Comparison of ENCODE assay signal across 9 mouse cellular contexts in genomic region chr2:38111655-38112351, GRCm38 (mm10).
A peak's percentile ranks its signal among the peaks of the same experiment; 100 is the strongest.
DNase-seq lines count a peak whose midpoint lies in the region; ATAC-seq lines count a peak whose summit lies in the region.
"Had no signal": no experiment of that assay in that cellular context is flagged by ENCODE, and none has a peak within 500 bp of the region (broad histone marks: within the 10 kb centered on the region; RNA-seq: fewer than 3 reads in every experiment).

No protein-coding gene starts in this region.

- WGBS in midbrain, embryonic 10.5 days, result 78% methylated on average over 5 of the region's 5 CpGs
- WGBS in midbrain, embryonic 11.5 days, result 79% methylated on average over 5 of the region's 5 CpGs

- H3K4me2 ChIP-seq in midbrain, embryonic 11.5 days, result no peak overlapping the region
- H3K4me2 ChIP-seq: limb, embryonic 15.5 days had no signal

- H3K4me3 ChIP-seq in midbrain, embryonic 10.5 days, result no peak overlapping the region
- H3K4me3 ChIP-seq in midbrain, embryonic 11.5 days (ENCODE audit: low read depth, low read length), result no peak overlapping the region
- H3K4me3 ChIP-seq: limb, embryonic 15.5 days had no signal

- H3K9me3 ChIP-seq in midbrain, embryonic 10.5 days (replicated peaks), result no peaks in the 10 kb centered on the region
- H3K9me3 ChIP-seq in midbrain, embryonic 11.5 days (ENCODE audit: control insufficient read depth, low read length), result no peaks in the 10 kb centered on the region
- H3K9me3 ChIP-seq: limb, embryonic 15.5 days had no signal

- H3K4me1 ChIP-seq in midbrain, embryonic 10.5 days, result peaks cover 15% of the 10 kb centered on the region
- no peaks in the 10 kb centered on the region for H3K4me1 ChIP-seq in midbrain, embryonic 11.5 days (ENCODE audit: control insufficient read depth, insufficient read depth, low read length)

- peak overlapping the region; percentile 28; the same call in 1 of the 2 replicates for H3K27ac ChIP-seq in midbrain, embryonic 10.5 days (replicated peaks)
- no peak overlapping the region for H3K27ac ChIP-seq in midbrain, embryonic 11.5 days (ENCODE audit: low read depth, low read length)
- H3K27ac ChIP-seq: limb, embryonic 15.5 days had no signal

- no peak for DNase-seq in frontal cortex, postnatal 25 days (ENCODE audit: low spot score in 2 of 2)
- no peak for DNase-seq in midbrain, embryonic 10.5 days (ENCODE audit: low spot score)
- no peak for DNase-seq in midbrain, embryonic 11.5 days (ENCODE audit: low spot score, missing footprints)
- DNase-seq in left cerebral cortex, postnatal 4 days, result peak; percentile 23
- peak; percentile 15 for DNase-seq in skeletal muscle tissue, adult 2 months (ENCODE audit: low read depth, low spot score)
- no peak for DNase-seq in cerebellum, adult 18-20 months
- no peak for DNase-seq in c-Kit-positive CD71-positive TER-119-positive erythroid progenitor cells, embryonic 14.5 days (ENCODE audit: low spot score)

- no peak overlapping the region for H3K9ac ChIP-seq in midbrain, embryonic 11.5 days (ENCODE audit: low read length)
- H3K9ac ChIP-seq: limb, embryonic 15.5 days had no signal

- H3K36me3 ChIP-seq in midbrain, embryonic 10.5 days, result no peaks in the 10 kb centered on the region
- no peaks in the 10 kb centered on the region for H3K36me3 ChIP-seq in midbrain, embryonic 11.5 days (ENCODE audit: control insufficient read depth, insufficient read depth, low read length)
- H3K36me3 ChIP-seq: limb, embryonic 15.5 days had no signal

- peak; percentile 47 for ATAC-seq in frontal cortex, adult (ENCODE audit: low TSS enrichment)
- ATAC-seq in midbrain, embryonic 11.5 days (ENCODE audit: low FRiP score), result no peak

- intact Hi-C loops in left cerebral cortex, postnatal 4 days (cut with DNase I), result no loop called here

- no peaks in the 10 kb centered on the region for H3K27me3 ChIP-seq in midbrain, embryonic 10.5 days (ENCODE audit: low read depth, poor library complexity, severe bottlenecking)
- H3K27me3 ChIP-seq in midbrain, embryonic 11.5 days (ENCODE audit: control insufficient read depth, insufficient read depth, low read length), result no peaks in the 10 kb centered on the region
- H3K27me3 ChIP-seq: limb, embryonic 15.5 days had no signal

Comparison
In these comparisons a context has a peak if more than half of its experiments do, and no peak if none do; other contexts are left out.
1. DNase-seq: peak in left cerebral cortex, postnatal 4 days (single experiment) and skeletal muscle tissue, adult 2 months (single experiment); none in frontal cortex, postnatal 25 days (0 of 2), midbrain, embryonic 10.5 days (single experiment), midbrain, embryonic 11.5 days (single experiment), cerebellum, adult 18-20 months (0 of 2) and c-Kit-positive CD71-positive TER-119-positive erythroid progenitor cells, embryonic 14.5 days (single experiment).